Mouse (Mus musculus): ENCODE measurements around the gene Nr4a3. TPM values are rescaled to one million over a fixed set of nuclear protein-coding genes. Genes with fewer than 3 reads are reported as not detected.

Gene Nr4a3
- polyA plus RNA-seq, 1 experiment = 0.27 TPM

- TF ChIP-seq GATA1 (IDR thresholded peaks at IDR 0.05; ENCODE audit: low read length) = no peak
Measured at GRCm38 (mm10) chr4:48046461-48046901, 1.5 kb downstream of the Nr4a3 start.

- no peak for TF ChIP-seq GATA1 (IDR thresholded peaks at IDR 0.05; ENCODE audit: low read length)
Measured at GRCm38 (mm10) chr4:48047136-48047765, 2.3 kb downstream of the Nr4a3 start.

- no peak for TF ChIP-seq GATA1 (IDR thresholded peaks at IDR 0.05; ENCODE audit: low read length)
Measured at GRCm38 (mm10) chr4:48047766-48048371, 2.9 kb downstream of the Nr4a3 start.

- TF ChIP-seq GATA1 (IDR thresholded peaks at IDR 0.05; ENCODE audit: low read length) = no peak
Measured at GRCm38 (mm10) chr4:48048456-48049315, 3.7 kb downstream of the Nr4a3 start.

- no peak for TF ChIP-seq GATA1 (IDR thresholded peaks at IDR 0.05; ENCODE audit: low read length)
Measured at GRCm38 (mm10) chr4:48050020-48050419, 5.1 kb downstream of the Nr4a3 start.

- no peak for TF ChIP-seq GATA1 (IDR thresholded peaks at IDR 0.05; ENCODE audit: low read length)
Measured at GRCm38 (mm10) chr4:48050442-48050841, 5.5 kb downstream of the Nr4a3 start.

GRCm38 (mm10) chr4:48051086-48051673 is 6.2 kb downstream of the Nr4a3 start:
- no peak for TF ChIP-seq GATA1 (IDR thresholded peaks at IDR 0.05; ENCODE audit: low read length)

- no peak for TF ChIP-seq GATA1 (IDR thresholded peaks at IDR 0.05; ENCODE audit: low read length)
Measured at GRCm38 (mm10) chr4:48051674-48052121, 6.7 kb downstream of the Nr4a3 start.

- no peak for TF ChIP-seq GATA1 (IDR thresholded peaks at IDR 0.05; ENCODE audit: low read length)
Measured at GRCm38 (mm10) chr4:48061716-48062115, 16.8 kb downstream of the Nr4a3 start.

GRCm38 (mm10) chr4:48064311-48064710 is 19.4 kb downstream of the Nr4a3 start:
- no peak for TF ChIP-seq GATA1 (IDR thresholded peaks at IDR 0.05; ENCODE audit: low read length)

- no peak for TF ChIP-seq GATA1 (IDR thresholded peaks at IDR 0.05; ENCODE audit: low read length)
Measured at GRCm38 (mm10) chr4:48066676-48067075, 21.7 kb downstream of the Nr4a3 start.

- no peak for TF ChIP-seq GATA1 (IDR thresholded peaks at IDR 0.05; ENCODE audit: low read length)
Measured at GRCm38 (mm10) chr4:48069111-48069510, 24.2 kb downstream of the Nr4a3 start.

- no peak for TF ChIP-seq GATA1 (IDR thresholded peaks at IDR 0.05; ENCODE audit: low read length)
Measured at GRCm38 (mm10) chr4:48072006-48072405, 27.1 kb downstream of the Nr4a3 start.

- no peak for TF ChIP-seq GATA1 (IDR thresholded peaks at IDR 0.05; ENCODE audit: low read length)
Measured at GRCm38 (mm10) chr4:48073325-48073724, 28.4 kb downstream of the Nr4a3 start.

GRCm38 (mm10) chr4:48074451-48075240 is 29.7 kb downstream of the Nr4a3 start:
- TF ChIP-seq GATA1 (IDR thresholded peaks at IDR 0.05; ENCODE audit: low read length) = no peak

All from G1E-ER4 (cell line).